Mouse (Mus musculus) CH12F3 (cell line): ENCODE data around the gene 1700030K09Rik.

Experiments
- in situ Hi-C: fragments of 300-500 bp; cut with MboI; formaldehyde crosslinking; loops from 2 replicates; pipeline ENCODE4 v1.14.3; 2020; ENCODE audit warnings: low sequenced_read_pairs

Gene 1700030K09Rik

GRCm38 (mm10) chr8:72504137-72504536, 60.5 kb downstream of the 1700030K09Rik start:
- in situ Hi-C loops = no loop called here

GRCm38 (mm10) chr8:72504637-72505314, 61.1 kb downstream of the 1700030K09Rik start:
- in situ Hi-C loops = no loop called here

GRCm38 (mm10) chr8:72507505-72507904, 63.8 kb downstream of the 1700030K09Rik start:
- in situ Hi-C loops = no loop called here
